Comparison of ENCODE assay signal across 9 mouse cellular contexts in genomic region chr12:74009448-74009911, GRCm38 (mm10). TPM values are rescaled to one million over a fixed set of nuclear protein-coding genes. Genes with fewer than 3 reads are reported as not detected.
DNase-seq lines count a peak whose midpoint lies in the region; ATAC-seq and TF ChIP-seq lines count a peak whose summit lies in the region.
"Had no signal": no experiment of that assay in that cellular context is flagged by ENCODE, and none has a peak within 500 bp of the region (broad histone marks: within the 10 kb centered on the region; RNA-seq: fewer than 3 reads in every experiment).

No protein-coding gene starts in this region.

- H3K79me2 ChIP-seq in liver, adult 2 months (ENCODE audit: control insufficient read depth, insufficient read depth, low read length): no peaks in the 10 kb centered on the region

- H3K4me1 ChIP-seq in liver, adult 2 months (ENCODE audit: control insufficient read depth, insufficient read depth, low read length): no peaks in the 10 kb centered on the region
- no peaks in the 10 kb centered on the region for H3K4me1 ChIP-seq in liver, embryonic 11.5 days (replicated peaks; ENCODE audit: control insufficient read depth, insufficient read depth, low read length)
- H3K4me1 ChIP-seq in hindbrain, embryonic 16.5 days (ENCODE audit: control insufficient read depth, insufficient read depth, low read depth, low read length): 0 out of 2 replicates have a peak, but pooled peaks cover 4% of the 10 kb centered on the region
- no peaks in the 10 kb centered on the region for H3K4me1 ChIP-seq in liver, embryonic 14.5 days (replicated peaks; ENCODE audit: control insufficient read depth in 2 of 2, insufficient read depth in 2 of 2, low read length in 1 of 2)
- H3K4me1 ChIP-seq in neural tube, embryonic 13.5 days (replicated peaks): no peaks in the 10 kb centered on the region; the same call in 1 of the 2 replicates

- WGBS in liver, adult 2 months: 22% methylated on average over 8 of the region's 8 CpGs
- 23% methylated on average over 8 of the region's 8 CpGs for WGBS in liver, embryonic 11.5 days
- WGBS in hindbrain, embryonic 16.5 days: 20% methylated on average over 8 of the region's 8 CpGs
- 16% methylated on average over 8 of the region's 8 CpGs for WGBS in liver, embryonic 14.5 days (ENCODE audit: insufficient replicate concordance)
- 27% methylated on average over 8 of the region's 8 CpGs for WGBS in neural tube, embryonic 13.5 days

- TF ChIP-seq POLR2A in liver, adult 2 months (IDR thresholded peaks at IDR 0.05; ENCODE audit: extremely low read depth, insufficient read depth, low read length): no peak

- TF ChIP-seq CTCF in liver, adult 2 months (IDR thresholded peaks at IDR 0.05; ENCODE audit: low read depth, low read length): peak; percentile 93
- TF ChIP-seq CTCF in liver, embryonic 14.5 days (IDR thresholded peaks at IDR 0.05; ENCODE audit: low read depth): peak; percentile 86

- peaks cover 3% of the 10 kb centered on the region; the same call in 1 of the 2 replicates for H3K27me3 ChIP-seq in liver, adult 2 months (ENCODE audit: control insufficient read depth, insufficient read depth, low read length)
- H3K27me3 ChIP-seq in liver, embryonic 11.5 days (replicated peaks; ENCODE audit: control insufficient read depth, insufficient read depth, low read length): no peaks in the 10 kb centered on the region
- no peaks in the 10 kb centered on the region for H3K27me3 ChIP-seq in hindbrain, embryonic 16.5 days (replicated peaks; ENCODE audit: control insufficient read depth, insufficient read depth, low read length)
- H3K27me3 ChIP-seq in liver, embryonic 14.5 days (ENCODE audit: control insufficient read depth, insufficient read depth, low read length): no peaks in the 10 kb centered on the region
- no peaks in the 10 kb centered on the region for H3K27me3 ChIP-seq in neural tube, embryonic 13.5 days

- ATAC-seq in liver, embryonic 11.5 days (replicated peaks; ENCODE audit: low FRiP score): no peak; the same call in 1 of the 2 replicates
- ATAC-seq in hindbrain, embryonic 16.5 days: 0 out of 2 replicates have a peak, but pooled peaks have one; percentile 34
- no peak for ATAC-seq in liver, embryonic 14.5 days (ENCODE audit: insufficient read depth)
- 0 out of 2 replicates have a peak, but pooled peaks have one; percentile 38 for ATAC-seq in neural tube, embryonic 13.5 days (ENCODE audit: low read depth)

- no peak overlapping the region for H3K4me3 ChIP-seq in liver, adult 2 months (ENCODE audit: insufficient read depth, low read depth, low read length)
- H3K4me3 ChIP-seq in liver, embryonic 11.5 days (ENCODE audit: low read depth, low read length): no peak overlapping the region
- no peak overlapping the region for H3K4me3 ChIP-seq in hindbrain, embryonic 16.5 days (ENCODE audit: low read length)
- no peak overlapping the region for H3K4me3 ChIP-seq in liver, embryonic 14.5 days (ENCODE audit: insufficient read depth in 1 of 2, low read depth in 2 of 2, low read length in 2 of 2)
- H3K4me3 ChIP-seq in neural tube, embryonic 13.5 days: no peak overlapping the region

- H3K27ac ChIP-seq in liver, adult 2 months (replicated peaks; ENCODE audit: insufficient read depth, low read depth, low read length): no peak overlapping the region
- no peak overlapping the region for H3K27ac ChIP-seq in liver, embryonic 11.5 days (ENCODE audit: low read depth, low read length)
- no peak overlapping the region for H3K27ac ChIP-seq in hindbrain, embryonic 16.5 days (ENCODE audit: low read depth, low read length)
- H3K27ac ChIP-seq in liver, embryonic 14.5 days: no peak overlapping the region
- H3K27ac ChIP-seq in neural tube, embryonic 13.5 days (replicated peaks): no peak overlapping the region

- H3K9me3 ChIP-seq in liver, embryonic 11.5 days (ENCODE audit: control insufficient read depth, low read length): no peaks in the 10 kb centered on the region
- no peaks in the 10 kb centered on the region for H3K9me3 ChIP-seq in hindbrain, embryonic 16.5 days (ENCODE audit: control insufficient read depth, low read length)
- H3K9me3 ChIP-seq in liver, embryonic 14.5 days (ENCODE audit: control insufficient read depth, low read length): no peaks in the 10 kb centered on the region
- H3K9me3 ChIP-seq in neural tube, embryonic 13.5 days: no peaks in the 10 kb centered on the region

- no peak overlapping the region for H3K9ac ChIP-seq in liver, adult 2 months (ENCODE audit: low read depth, low read length)
- H3K9ac ChIP-seq in liver, embryonic 11.5 days (ENCODE audit: low read depth, low read length): no peak overlapping the region
- H3K9ac ChIP-seq in hindbrain, embryonic 16.5 days (ENCODE audit: low read depth, low read length): no peak overlapping the region
- H3K9ac ChIP-seq in liver, embryonic 14.5 days (replicated peaks): no peak overlapping the region
- no peak overlapping the region for H3K9ac ChIP-seq in neural tube, embryonic 13.5 days

- TF ChIP-seq EP300 in liver, embryonic 14.5 days (IDR thresholded peaks at IDR 0.05; ENCODE audit: low read depth): no peak

- peak; percentile 26 for DNase-seq in liver, adult 2 months (ENCODE audit: extremely low read depth, low read depth, low spot score)
- no peak for DNase-seq in liver, embryonic 11.5 days (ENCODE audit: low spot score)
- peak; percentile 38 for DNase-seq in WW6 (ENCODE audit: low read depth, low spot score)
- DNase-seq in embryo, embryonic 10.5 days (ENCODE audit: low spot score): peak; percentile 78
- no peak for DNase-seq in liver, embryonic 14.5 days (ENCODE audit: low read depth in 3 of 3, low spot score in 3 of 3)
- DNase-seq in spleen, adult 12 weeks (ENCODE audit: low spot score): no peak

- H3K36me3 ChIP-seq in liver, adult 2 months (ENCODE audit: control insufficient read depth, insufficient read depth, low read length): no peaks in the 10 kb centered on the region
- H3K36me3 ChIP-seq in liver, embryonic 11.5 days (ENCODE audit: control insufficient read depth, insufficient read depth, low read length): no peaks in the 10 kb centered on the region
- H3K36me3 ChIP-seq in hindbrain, embryonic 16.5 days (ENCODE audit: control insufficient read depth, insufficient read depth, low read length): no peaks in the 10 kb centered on the region
- no peaks in the 10 kb centered on the region for H3K36me3 ChIP-seq in liver, embryonic 14.5 days (replicated peaks; ENCODE audit: control insufficient read depth, insufficient read depth, low read depth)
- no peaks in the 10 kb centered on the region for H3K36me3 ChIP-seq in neural tube, embryonic 13.5 days

- no peak overlapping the region for H3K4me2 ChIP-seq in liver, embryonic 11.5 days
- H3K4me2 ChIP-seq in hindbrain, embryonic 16.5 days (ENCODE audit: low read length): no peak overlapping the region
- H3K4me2 ChIP-seq in liver, embryonic 14.5 days (ENCODE audit: low read depth): no peak overlapping the region
- H3K4me2 ChIP-seq in neural tube, embryonic 13.5 days: no peak overlapping the region

RNA-seq across cellular contexts. Expression of gene Syt16, which starts 12.0 kb away (rescaled TPM):
- total RNA-seq in liver, adult 2 months (2014; rRNA removed): 0.07 TPM in 1 of 2 replicates, not detected in the other
- not detected in 2 replicates for polyA plus RNA-seq in liver, adult 2 months (2012; rRNA removed)
- 0.27 and 0.53 TPM in 2 replicates for polyA plus RNA-seq in liver, embryonic 11.5 days (2014; fragmentation: Nextera tagmentation; extraction: Ambion mirVana)
- 76.1 and 81.6 TPM in 2 replicates for polyA plus RNA-seq in hindbrain, embryonic 16.5 days (2015; fragmentation: Nextera tagmentation; extraction: Ambion mirVana)
- polyA plus RNA-seq in liver, embryonic 14.5 days (2012; rRNA removed): 0.01 TPM in 1 of 2 replicates, not detected in the other
- 0.04 TPM in 1 of 2 replicates, not detected in the other for polyA plus RNA-seq in liver, embryonic 14.5 days (2014; fragmentation: Nextera tagmentation; extraction: Ambion mirVana)
- polyA plus RNA-seq in neural tube, embryonic 13.5 days (2015; fragmentation: Nextera tagmentation; extraction: Ambion mirVana): 46.6 and 50.2 TPM in 2 replicates
- total RNA-seq: gastrocnemius, postnatal 4 days had no signal

RNA-seq across cellular contexts. Expression of gene Snapc1, which starts 45.2 kb away (rescaled TPM):
- 3.0 and 4.4 TPM in 2 replicates for total RNA-seq in liver, adult 2 months (2014; rRNA removed)
- 5.4 and 6.0 TPM in 2 replicates for polyA plus RNA-seq in liver, adult 2 months (2012; rRNA removed)
- polyA plus RNA-seq in liver, embryonic 11.5 days (2014; fragmentation: Nextera tagmentation; extraction: Ambion mirVana): 13.6 and 15.1 TPM in 2 replicates
- 36.7 and 38.2 TPM in 2 replicates for polyA plus RNA-seq in hindbrain, embryonic 16.5 days (2015; fragmentation: Nextera tagmentation; extraction: Ambion mirVana)
- 1.8 and 3.3 TPM in 2 replicates for polyA plus RNA-seq in liver, embryonic 14.5 days (2012; rRNA removed)
- polyA plus RNA-seq in liver, embryonic 14.5 days (2014; fragmentation: Nextera tagmentation; extraction: Ambion mirVana): 3.5 and 5.8 TPM in 2 replicates
- 36.1 and 37.5 TPM in 2 replicates for polyA plus RNA-seq in neural tube, embryonic 13.5 days (2015; fragmentation: Nextera tagmentation; extraction: Ambion mirVana)

Comparison
In these comparisons a context has a peak if more than half of its experiments do, and no peak if none do; other contexts are left out.
1. DNase-seq: peak in liver, adult 2 months (single experiment), WW6 (single experiment) and embryo, embryonic 10.5 days (single experiment); none in liver, embryonic 11.5 days (single experiment), liver, embryonic 14.5 days (0 of 3) and spleen, adult 12 weeks (single experiment).
2. ATAC-seq: peak in hindbrain, embryonic 16.5 days (single experiment) and neural tube, embryonic 13.5 days (single experiment); none in liver, embryonic 11.5 days (single experiment) and liver, embryonic 14.5 days (single experiment).
3. RNA of gene Syt16, which starts 12.0 kb away (polyA plus RNA-seq): 76.1 to 81.6 TPM in hindbrain, embryonic 16.5 days and 46.6 to 50.2 TPM in neural tube, embryonic 13.5 days; 0.27 to 0.53 TPM in liver, embryonic 11.5 days, 0.01 to 0.04 TPM in liver, embryonic 14.5 days and not detected in liver, adult 2 months; every median in the first group is over 10 times any median in the second.